Mouse (Mus musculus) ZHBTc4 (cell line): ENCODE measurements at regions not wholly inside any gene's neighbourhood (a gene's known extent, or its start where the extent isn't known, plus 50 kb on each side); places are given as distances from the start of the nearest gene placed in this dataset.

Source experiments
- DNase-seq: peaks from one replicate; pipeline ENCODE4 v3.0.0-alpha.2; 2011; ENCODE audit warnings: low read depth, low spot score

- no peak for DNase-seq
Observed at GRCm38 (mm10) chr12:119028161-119028560, 61.9 kb upstream of the Abcb5 start.

GRCm38 (mm10) chr12:119027701-119028100, 61.5 kb upstream of the Abcb5 start:
- DNase-seq: no peak

GRCm38 (mm10) chr12:119026311-119026710, 60.1 kb upstream of the Abcb5 start:
- DNase-seq: peak; percentile 66

GRCm38 (mm10) chr12:119024063-119024462, 57.8 kb upstream of the Abcb5 start:
- DNase-seq: no peak
